Mouse (Mus musculus): ENCODE measurements around the gene Cyp26a1. TPM values are rescaled to one million over a fixed set of nuclear protein-coding genes. Genes with fewer than 3 reads are reported as not detected.

Gene Cyp26a1
- 0.06 TPM for polyA plus RNA-seq (2012; fragmentation: generic; extraction: Trizol)
- long read RNA-seq, experiment 1, partial matches to known transcripts = 1 of 1 reads
- long read RNA-seq, experiment 1, other reads (novel, unspliced or antisense) = 0 of 1 reads
- long read RNA-seq, experiment 2 = 0 reads

GRCm38 (mm10) chr19:37697651-37698272, at the start of gene Cyp26a1:
Cyp26a1 (plus strand) TSS chr19:37697798.
- peaks cover 14% of the 10 kb centered on the region for H3K27me3 ChIP-seq (ENCODE audit: control insufficient read depth, insufficient read depth, insufficient read length)
- no peaks in the 10 kb centered on the region for H3K36me3 ChIP-seq (ENCODE audit: control insufficient read depth, insufficient read depth)
- H3ac ChIP-seq (ENCODE audit: control insufficient read depth, insufficient read length, low read depth) = no peak within 1 kb of the TSS
- H3K79me2 ChIP-seq (ENCODE audit: control insufficient read depth, insufficient read depth) = no peaks in the 10 kb centered on the region
- H3K4me3 ChIP-seq (ENCODE audit: insufficient read depth, poor library complexity, severe bottlenecking) = no peak within 1 kb of the TSS
- no peak for TF ChIP-seq MYOD1 (IDR thresholded peaks at IDR 0.05; ENCODE audit: control insufficient read depth, insufficient read length, low read depth)
- TF ChIP-seq CEBPB (IDR thresholded peaks at IDR 0.05; ENCODE audit: low read depth) = no peak
- no peak for TF ChIP-seq MYOG (IDR thresholded peaks at IDR 0.05; ENCODE audit: control insufficient read depth, extremely low read depth, insufficient read length)
- TF ChIP-seq USF1 (IDR thresholded peaks at IDR 0.05; ENCODE audit: low read depth) = no peak
- no peak for TF ChIP-seq MAX (IDR thresholded peaks at IDR 0.05)
- H3K79me3 ChIP-seq (ENCODE audit: low read depth) = no peaks in the 10 kb centered on the region

- no peaks in the 10 kb centered on the region for H3K79me3 ChIP-seq (ENCODE audit: low read depth)
- no peak overlapping the region for H3ac ChIP-seq (ENCODE audit: control insufficient read depth, insufficient read length, low read depth)
- no peaks in the 10 kb centered on the region for H3K27me3 ChIP-seq (ENCODE audit: control insufficient read depth, insufficient read depth, insufficient read length)
- H3K36me3 ChIP-seq (ENCODE audit: control insufficient read depth, insufficient read depth) = no peaks in the 10 kb centered on the region
- TF ChIP-seq CTCF (IDR thresholded peaks at IDR 0.05; ENCODE audit: control insufficient read depth, insufficient read depth, insufficient read length) (no peak), MYOD1 (IDR thresholded peaks at IDR 0.05; ENCODE audit: control insufficient read depth, insufficient read length, low read depth) (no peak)
- H3K4me3 ChIP-seq (ENCODE audit: insufficient read depth, poor library complexity, severe bottlenecking) = no peak overlapping the region
- no peaks in the 10 kb centered on the region for H3K79me2 ChIP-seq (ENCODE audit: control insufficient read depth, insufficient read depth)
Observed at GRCm38 (mm10) chr19:37647994-37648393, 49.6 kb upstream of the Cyp26a1 start.

GRCm38 (mm10) chr19:37650526-37650925, 47.1 kb upstream of the Cyp26a1 start:
- H3K36me3 ChIP-seq (ENCODE audit: control insufficient read depth, insufficient read depth) = no peaks in the 10 kb centered on the region
- H3K79me3 ChIP-seq (ENCODE audit: low read depth) = no peaks in the 10 kb centered on the region
- no peak overlapping the region for H3ac ChIP-seq (ENCODE audit: control insufficient read depth, insufficient read length, low read depth)
- no peaks in the 10 kb centered on the region for H3K79me2 ChIP-seq (ENCODE audit: control insufficient read depth, insufficient read depth)
- no peak overlapping the region for H3K4me3 ChIP-seq (ENCODE audit: insufficient read depth, poor library complexity, severe bottlenecking)
- H3K27me3 ChIP-seq (ENCODE audit: control insufficient read depth, insufficient read depth, insufficient read length) = no peaks in the 10 kb centered on the region
- TF ChIP-seq USF1 (IDR thresholded peaks at IDR 0.05; ENCODE audit: low read depth) (no peak), MAX (IDR thresholded peaks at IDR 0.05) (no peak), CEBPB (IDR thresholded peaks at IDR 0.05; ENCODE audit: low read depth) (no peak), CTCF (IDR thresholded peaks at IDR 0.05; ENCODE audit: control insufficient read depth, insufficient read depth, insufficient read length) (no peak), MYOD1 (IDR thresholded peaks at IDR 0.05; ENCODE audit: control insufficient read depth, insufficient read length, low read depth) (no peak), MYOG (IDR thresholded peaks at IDR 0.05; ENCODE audit: control insufficient read depth, extremely low read depth, insufficient read length) (no peak), FOSL1 (IDR thresholded peaks at IDR 0.05; ENCODE audit: insufficient read depth, low read length, poor library complexity, severe bottlenecking) (no peak)

GRCm38 (mm10) chr19:37654012-37654411, 43.6 kb upstream of the Cyp26a1 start:
- Histone ChIP-seq H3K27me3 (ENCODE audit: control insufficient read depth, insufficient read depth, insufficient read length) (no peaks in the 10 kb centered on the region), H3K79me3 (ENCODE audit: low read depth) (no peaks in the 10 kb centered on the region), H3K79me2 (ENCODE audit: control insufficient read depth, insufficient read depth) (no peaks in the 10 kb centered on the region), H3K4me3 (ENCODE audit: insufficient read depth, poor library complexity, severe bottlenecking) (no peak overlapping the region), H3K36me3 (ENCODE audit: control insufficient read depth, insufficient read depth) (no peaks in the 10 kb centered on the region), H3ac (ENCODE audit: control insufficient read depth, insufficient read length, low read depth) (no peak overlapping the region)
- TF ChIP-seq MYOD1 (IDR thresholded peaks at IDR 0.05; ENCODE audit: control insufficient read depth, insufficient read length, low read depth) (no peak), CTCF (IDR thresholded peaks at IDR 0.05; ENCODE audit: control insufficient read depth, insufficient read depth, insufficient read length) (no peak), MAX (IDR thresholded peaks at IDR 0.05) (no peak), MYOG (IDR thresholded peaks at IDR 0.05; ENCODE audit: control insufficient read depth, extremely low read depth, insufficient read length) (no peak), FOSL1 (IDR thresholded peaks at IDR 0.05; ENCODE audit: insufficient read depth, low read length, poor library complexity, severe bottlenecking) (no peak), CEBPB (IDR thresholded peaks at IDR 0.05; ENCODE audit: low read depth) (no peak), USF1 (IDR thresholded peaks at IDR 0.05; ENCODE audit: low read depth) (no peak)

- Histone ChIP-seq H3K36me3 (ENCODE audit: control insufficient read depth, insufficient read depth) (no peaks in the 10 kb centered on the region), H3K79me2 (ENCODE audit: control insufficient read depth, insufficient read depth) (no peaks in the 10 kb centered on the region), H3K27me3 (ENCODE audit: control insufficient read depth, insufficient read depth, insufficient read length) (no peaks in the 10 kb centered on the region), H3K79me3 (ENCODE audit: low read depth) (no peaks in the 10 kb centered on the region), H3ac (ENCODE audit: control insufficient read depth, insufficient read length, low read depth) (no peak overlapping the region), H3K4me3 (ENCODE audit: insufficient read depth, poor library complexity, severe bottlenecking) (no peak overlapping the region)
- no peak for TF ChIP-seq CTCF (IDR thresholded peaks at IDR 0.05; ENCODE audit: control insufficient read depth, insufficient read depth, insufficient read length)
- no peak for TF ChIP-seq USF1 (IDR thresholded peaks at IDR 0.05; ENCODE audit: low read depth)
- no peak for TF ChIP-seq CEBPB (IDR thresholded peaks at IDR 0.05; ENCODE audit: low read depth)
- no peak for TF ChIP-seq MAX (IDR thresholded peaks at IDR 0.05)
- TF ChIP-seq MYOD1 (IDR thresholded peaks at IDR 0.05; ENCODE audit: control insufficient read depth, insufficient read length, low read depth) = no peak
- TF ChIP-seq MYOG (IDR thresholded peaks at IDR 0.05; ENCODE audit: control insufficient read depth, extremely low read depth, insufficient read length) = no peak
- TF ChIP-seq FOSL1 (IDR thresholded peaks at IDR 0.05; ENCODE audit: insufficient read depth, low read length, poor library complexity, severe bottlenecking) = no peak
Observed at GRCm38 (mm10) chr19:37656441-37656840, 41.2 kb upstream of the Cyp26a1 start.

GRCm38 (mm10) chr19:37665256-37665655, 32.3 kb upstream of the Cyp26a1 start:
- no peak overlapping the region for H3ac ChIP-seq (ENCODE audit: control insufficient read depth, insufficient read length, low read depth)
- no peaks in the 10 kb centered on the region for H3K36me3 ChIP-seq (ENCODE audit: control insufficient read depth, insufficient read depth)
- no peak overlapping the region for H3K4me3 ChIP-seq (ENCODE audit: insufficient read depth, poor library complexity, severe bottlenecking)
- H3K79me2 ChIP-seq (ENCODE audit: control insufficient read depth, insufficient read depth) = no peaks in the 10 kb centered on the region
- no peak for TF ChIP-seq CEBPB (IDR thresholded peaks at IDR 0.05; ENCODE audit: low read depth)
- no peak for TF ChIP-seq FOSL1 (IDR thresholded peaks at IDR 0.05; ENCODE audit: insufficient read depth, low read length, poor library complexity, severe bottlenecking)
- no peaks in the 10 kb centered on the region for H3K27me3 ChIP-seq (ENCODE audit: control insufficient read depth, insufficient read depth, insufficient read length)
- H3K79me3 ChIP-seq (ENCODE audit: low read depth) = no peaks in the 10 kb centered on the region
